Mouse (Mus musculus) liver, embryonic 16.5 days (tissue): Measurements from ENCODE around the gene Kpna7. TPM values are rescaled to one million over a fixed set of nuclear protein-coding genes. Genes with fewer than 3 reads are reported as not detected.

Experiments
- ATAC-seq: fragments of 200-750 bp; cut with Nextera tagmentation; 2 replicates; pipeline ENCODE4 v1.8.0; 2017; ENCODE audit warnings: low read depth, mild to moderate bottlenecking, moderate number of reproducible peaks, moderate library complexity
- H3K27ac ChIP-seq: fragments of 300-500 bp; sonication (generic); 2 replicates; pipeline ENCODE4 v1.5.1; 2014; ENCODE audit warnings: mild to moderate bottlenecking, low read length
- H3K27me3 ChIP-seq: fragments of 300-500 bp; sonication (generic); 2 replicates; pipeline ENCODE4 v1.6.1; 2014; ENCODE audit warnings: low read depth, low read length, mixed read lengths; ENCODE audit not compliant: control insufficient read depth, insufficient read depth
- H3K36me3 ChIP-seq: fragments of 300-500 bp; sonication (generic); 2 replicates; pipeline ENCODE4 v1.6.1; 2014; ENCODE audit warnings: mild to moderate bottlenecking; ENCODE audit not compliant: control insufficient read depth, insufficient read depth
- H3K4me1 ChIP-seq: fragments of 300-500 bp; sonication (generic); 2 replicates; pipeline ENCODE4 v1.6.1; 2014; ENCODE audit warnings: low read depth, low read length, mixed read lengths; ENCODE audit not compliant: control insufficient read depth
- H3K4me2 ChIP-seq: fragments of 300-500 bp; sonication (generic); 2 replicates; pipeline ENCODE4 v1.6.1; 2014; ENCODE audit warnings: low read depth, low read length, mixed read lengths
- H3K4me3 ChIP-seq: fragments of 300-500 bp; sonication (generic); 2 replicates; pipeline ENCODE4 v1.5.1; 2014; ENCODE audit warnings: low read depth, mild to moderate bottlenecking, low read length
- H3K9ac ChIP-seq: fragments of 300-500 bp; sonication (generic); 2 replicates; pipeline ENCODE4 v1.6.1; 2014; ENCODE audit warnings: low read depth, low read length
- H3K9me3 ChIP-seq: fragments of 300-500 bp; sonication (generic); replicated peaks from 2 replicates; pipeline ENCODE4 v1.6.1; 2016; ENCODE audit warnings: low read length; ENCODE audit not compliant: control insufficient read depth
- WGBS: fragments of 180-500 bp; shearing (Covaris S2); extraction: QIAGEN DNeasy Blood & Tissue Kit; methylation state at CpG from one replicate; pipeline ENCODE4 v1.1.7; 2014; ENCODE audit not compliant: insufficient replicate concordance; 5-methylcytosine and 5-hydroxymethylcytosine counted together
- polyA plus RNA-seq: library from polyadenylated mRNA; unstranded; fragments of >200 nt; fragmentation: Nextera tagmentation; extraction: Ambion mirVana; gene quantifications from 2 replicates; pipeline ENCODE4 v1.2.1, GENCODE M21; 2015

The Kpna7 gene
- polyA plus RNA-seq, 1 experiment from 2014 or later: 0.17 TPM

DNA sequence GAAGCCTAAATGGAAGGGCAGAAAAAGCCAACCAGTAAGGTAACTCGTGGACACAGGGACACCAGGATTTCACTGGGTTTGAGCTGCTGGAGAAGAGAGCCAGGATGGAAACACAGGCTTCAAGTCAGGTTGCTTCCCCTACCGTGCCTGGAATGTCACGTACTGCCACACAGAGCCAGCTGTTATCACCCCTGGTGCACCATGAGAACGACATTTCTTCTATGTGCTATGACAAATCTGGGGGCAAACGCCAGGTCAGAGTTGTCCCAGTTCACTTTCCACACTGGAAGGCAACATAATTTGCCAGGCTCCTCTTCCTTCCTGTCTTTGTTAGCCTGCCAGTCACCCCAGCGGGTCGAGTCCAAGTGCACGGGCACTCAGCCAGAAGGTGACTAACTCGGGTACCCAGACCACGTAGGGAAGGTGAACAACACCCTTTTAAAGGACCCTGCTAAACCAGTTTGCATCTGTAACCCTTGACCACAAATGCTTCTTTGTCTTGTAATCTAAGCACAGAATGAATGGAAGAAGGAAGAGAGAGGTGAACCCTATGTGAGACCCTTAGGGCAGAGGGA, 105.2 kb downstream of the Kpna7 start:
- Histone ChIP-seq H3K9ac (no peak overlapping the region), H3K27me3 (no peaks in the 10 kb centered on the region), H3K36me3 (no peaks in the 10 kb centered on the region), H3K4me2 (no peak overlapping the region), H3K4me3 (no peak overlapping the region), H3K27ac (no peak overlapping the region), H3K9me3 (no peaks in the 10 kb centered on the region; the same call in 1 of the 2 replicates), H3K4me1 (no peaks in the 10 kb centered on the region)
- 32% methylated on average over 10 of the region's 10 CpGs for WGBS
- ATAC-seq: no peak

GRCm38 (mm10) chr5:144971266-144971665, 112.6 kb downstream of the Kpna7 start:
- Histone ChIP-seq H3K4me2 (no peak overlapping the region), H3K4me3 (no peak overlapping the region), H3K9ac (no peak overlapping the region), H3K4me1 (no peaks in the 10 kb centered on the region; the same call in 1 of the 2 replicates), H3K27ac (no peak overlapping the region), H3K36me3 (no peaks in the 10 kb centered on the region), H3K9me3 (no peaks in the 10 kb centered on the region), H3K27me3 (peaks cover 10% of the 10 kb centered on the region)
- no peak for ATAC-seq
- WGBS: 62% methylated on average over 3 of the region's 3 CpGs

- peak within 1 kb of the TSS; percentile 61 for H3K9ac ChIP-seq
- peak within 1 kb of the TSS; percentile 71 for H3K4me3 ChIP-seq
- no peaks in the 10 kb centered on the region for H3K36me3 ChIP-seq
- peak; percentile 76 for ATAC-seq
- peaks cover 20% of the 10 kb centered on the region for H3K27me3 ChIP-seq
- under 1% methylated on average over 73 of the region's 89 CpGs for WGBS
- no peak within 1 kb of the TSS; the same call in 1 of the 2 replicates for H3K27ac ChIP-seq
- H3K4me2 ChIP-seq: peak within 1 kb of the TSS; percentile 80
- peaks cover 5% of the 10 kb centered on the region for H3K4me1 ChIP-seq
- H3K9me3 ChIP-seq: no peaks in the 10 kb centered on the region
Measured at GRCm38 (mm10) chr5:144965639-144966351, 118.0 kb downstream of the Kpna7 start, which contains the start of gene Smurf1. Gene Smurf1, minus strand, starts transcription at chr5:144965847.

GRCm38 (mm10) chr5:144964872-144965638, 118.8 kb downstream of the Kpna7 start:
- no peaks in the 10 kb centered on the region for H3K36me3 ChIP-seq
- no peak overlapping the region; the same call in 1 of the 2 replicates for H3K27ac ChIP-seq
- 1% methylated on average over 31 of the region's 56 CpGs for WGBS
- H3K4me2 ChIP-seq: peak overlapping the region; percentile 80
- H3K4me1 ChIP-seq: peaks cover 5% of the 10 kb centered on the region
- ATAC-seq: peak; percentile 79
- peak overlapping the region; percentile 61 for H3K9ac ChIP-seq
- H3K9me3 ChIP-seq: no peaks in the 10 kb centered on the region
- peak overlapping the region; percentile 71 for H3K4me3 ChIP-seq
- H3K27me3 ChIP-seq: peaks cover 20% of the 10 kb centered on the region

- H3K4me2 ChIP-seq: no peak overlapping the region
- no peaks in the 10 kb centered on the region for H3K9me3 ChIP-seq
- peaks cover 5% of the 10 kb centered on the region for H3K4me1 ChIP-seq
- no peaks in the 10 kb centered on the region for H3K36me3 ChIP-seq
- no peak overlapping the region for H3K9ac ChIP-seq
- whole genome bisulfite sequencing: 34% methylated on average over 7 of the region's 8 CpGs
- H3K4me3 ChIP-seq: peak overlapping the region; percentile 71; the same call in 1 of the 2 replicates
- peaks cover 20% of the 10 kb centered on the region for H3K27me3 ChIP-seq
- H3K27ac ChIP-seq: no peak overlapping the region
- no peak for ATAC-seq
Measured at GRCm38 (mm10) chr5:144964465-144964864, 119.4 kb downstream of the Kpna7 start.

DNA sequence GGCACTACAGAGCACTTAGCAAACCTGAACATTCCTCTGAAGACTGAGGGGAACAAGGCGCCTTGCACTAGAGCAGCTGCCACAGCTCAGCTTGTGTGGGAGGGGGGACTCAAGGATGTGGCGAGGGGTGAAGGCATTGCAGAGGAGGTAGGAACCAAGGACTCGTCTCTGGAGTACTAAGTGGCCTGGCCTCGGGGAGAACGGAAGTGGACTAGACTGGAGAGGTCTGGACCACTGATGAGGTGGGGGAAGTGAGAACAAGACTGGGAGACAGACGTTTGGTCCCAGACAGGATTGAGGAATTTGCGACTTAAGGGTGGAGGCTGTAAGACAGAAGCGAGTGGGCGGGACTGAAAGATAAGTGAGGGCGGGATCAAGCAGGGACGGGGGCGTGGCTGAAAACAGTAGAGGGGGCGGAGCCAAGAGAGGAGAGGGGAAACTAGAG, 120.0 kb downstream of the Kpna7 start:
- H3K36me3 ChIP-seq: no peaks in the 10 kb centered on the region
- peak overlapping the region; percentile 24 for H3K4me2 ChIP-seq
- H3K4me3 ChIP-seq: no peak overlapping the region
- H3K4me1 ChIP-seq: peaks cover 5% of the 10 kb centered on the region
- H3K9ac ChIP-seq: no peak overlapping the region
- H3K9me3 ChIP-seq: no peaks in the 10 kb centered on the region
- no peak overlapping the region for H3K27ac ChIP-seq
- 12% methylated on average over 13 of the region's 13 CpGs for WGBS
- ATAC-seq: no peak
- peaks cover 20% of the 10 kb centered on the region for H3K27me3 ChIP-seq

GRCm38 (mm10) chr5:144963401-144963800, 120.4 kb downstream of the Kpna7 start:
- H3K27ac ChIP-seq: no peak overlapping the region

GRCm38 (mm10) chr5:144958271-144958670, 125.6 kb downstream of the Kpna7 start:
- H3K4me1 ChIP-seq: peaks cover 3% of the 10 kb centered on the region; the same call in 1 of the 2 replicates
- ATAC-seq: 0 out of 2 replicates have a peak, but pooled peaks have one; percentile 5
- 57% methylated on average over 9 of the region's 9 CpGs for WGBS

More at GRCm38 (mm10) chr5:144963401-144963800, 120.4 kb downstream of the Kpna7 start:
- WGBS: 20% methylated on average over 3 of the region's 3 CpGs
- Histone ChIP-seq H3K4me3 (no peak overlapping the region), H3K27me3 (peaks cover 20% of the 10 kb centered on the region), H3K9ac (no peak overlapping the region), H3K4me2 (peak overlapping the region; percentile 24; the same call in 1 of the 2 replicates), H3K36me3 (no peaks in the 10 kb centered on the region), H3K4me1 (peaks cover 5% of the 10 kb centered on the region), H3K9me3 (no peaks in the 10 kb centered on the region)
- no peak for ATAC-seq

More at GRCm38 (mm10) chr5:144958271-144958670, 125.6 kb downstream of the Kpna7 start:
- H3K27ac ChIP-seq: no peak overlapping the region
- no peaks in the 10 kb centered on the region for H3K27me3 ChIP-seq
- no peaks in the 10 kb centered on the region for H3K36me3 ChIP-seq
- H3K9me3 ChIP-seq: no peaks in the 10 kb centered on the region
- no peak overlapping the region for H3K9ac ChIP-seq
- H3K4me2 ChIP-seq: no peak overlapping the region
- H3K4me3 ChIP-seq: no peak overlapping the region
